In the genomic region with DNA sequence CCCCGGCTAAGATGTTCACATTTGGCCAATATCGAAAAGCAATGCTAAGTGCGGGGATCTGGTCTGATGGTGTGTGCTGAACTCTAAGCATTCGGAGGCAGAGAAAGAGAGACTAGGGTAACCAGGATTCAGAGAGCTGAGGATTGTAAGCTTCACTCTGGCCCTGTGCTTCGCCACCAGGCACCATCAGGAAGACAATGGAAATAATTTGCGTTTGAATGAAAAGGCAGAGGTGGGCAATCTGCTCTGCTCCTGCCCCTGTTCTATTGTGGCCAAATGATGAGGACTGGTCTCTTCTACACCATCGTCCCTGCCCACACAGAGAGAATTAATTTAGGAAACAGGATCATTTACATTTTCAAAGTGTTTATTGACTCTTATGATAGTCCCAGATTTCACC, we compare ENCODE assay signal across 21 mouse cellular contexts. TPM values are rescaled to one million over a fixed set of nuclear protein-coding genes. Genes with fewer than 3 reads are reported as not detected.
"Had no signal": no experiment of that assay in that cellular context is flagged by ENCODE, and none has a peak within 500 bp of the region (broad histone marks: within the 10 kb centered on the region; RNA-seq: fewer than 3 reads in every experiment).

No protein-coding gene starts in this region.

- ATAC-seq: liver, postnatal 0 days; lung, postnatal 0 days; midbrain, embryonic 13.5 days; midbrain, embryonic 15.5 days had no signal

- H3K9me3 ChIP-seq: lung, embryonic 15.5 days; midbrain, embryonic 13.5 days; midbrain, embryonic 15.5 days; neural tube, embryonic 12.5 days; stomach, embryonic 15.5 days had no signal

- DNase-seq: liver, postnatal 0 days; lung, adult 2 months; lung, postnatal 14 days; lung, postnatal 36 days; right cerebral cortex, postnatal 14 days; thymus, adult 2 months; thymus, postnatal 25 days; thymus, postnatal 4 days had no signal

- H3K4me3 ChIP-seq: lung, embryonic 15.5 days; megakaryocyte, embryonic 14.5 days; midbrain, embryonic 13.5 days; midbrain, embryonic 15.5 days; neural tube, embryonic 12.5 days; stomach, embryonic 15.5 days had no signal

- H3K36me3 ChIP-seq: lung, embryonic 15.5 days; midbrain, embryonic 13.5 days; midbrain, embryonic 15.5 days; neural tube, embryonic 12.5 days; stomach, embryonic 15.5 days had no signal

- H3K27ac ChIP-seq: lung, embryonic 15.5 days; macrophage; midbrain, embryonic 13.5 days; midbrain, embryonic 15.5 days; neural tube, embryonic 12.5 days; stomach, embryonic 15.5 days; stomach, postnatal 0 days had no signal

- H3K27me3 ChIP-seq: lung, embryonic 15.5 days; megakaryocyte, embryonic 14.5 days; midbrain, embryonic 13.5 days; midbrain, embryonic 15.5 days; neural tube, embryonic 12.5 days; stomach, embryonic 15.5 days had no signal

- H3K4me1 ChIP-seq: lung, embryonic 15.5 days; megakaryocyte, embryonic 14.5 days; midbrain, embryonic 13.5 days; midbrain, embryonic 15.5 days; neural tube, embryonic 12.5 days; stomach, embryonic 15.5 days had no signal

- H3K4me2 ChIP-seq: lung, embryonic 15.5 days; midbrain, embryonic 13.5 days; midbrain, embryonic 15.5 days; neural tube, embryonic 12.5 days; stomach, embryonic 15.5 days had no signal

- H3K9ac ChIP-seq: liver, postnatal 0 days; lung, embryonic 15.5 days; midbrain, embryonic 13.5 days; midbrain, embryonic 15.5 days; neural tube, embryonic 12.5 days; stomach, embryonic 15.5 days had no signal

RNA-seq across cellular contexts. Expression of a gene that starts 15.5 kb away (rescaled TPM):
- polyA plus RNA-seq: lung, embryonic 15.5 days; lung, postnatal 0 days; macrophage; midbrain, embryonic 15.5 days; midbrain, postnatal 0 days; neural tube, embryonic 12.5 days; neural tube, embryonic 14.5 days; spleen, adult 2 months; thymus, adult 2 months; urinary bladder, adult 2 months had no signal

RNA-seq across cellular contexts. Expression of a gene that starts 48.4 kb away (rescaled TPM):
- polyA plus RNA-seq: lung, embryonic 15.5 days; midbrain, embryonic 13.5 days; neural tube, embryonic 12.5 days; thymus, adult 2 months had no signal
